Mouse (Mus musculus): ENCODE data around the gene Acsf3.

DNA sequence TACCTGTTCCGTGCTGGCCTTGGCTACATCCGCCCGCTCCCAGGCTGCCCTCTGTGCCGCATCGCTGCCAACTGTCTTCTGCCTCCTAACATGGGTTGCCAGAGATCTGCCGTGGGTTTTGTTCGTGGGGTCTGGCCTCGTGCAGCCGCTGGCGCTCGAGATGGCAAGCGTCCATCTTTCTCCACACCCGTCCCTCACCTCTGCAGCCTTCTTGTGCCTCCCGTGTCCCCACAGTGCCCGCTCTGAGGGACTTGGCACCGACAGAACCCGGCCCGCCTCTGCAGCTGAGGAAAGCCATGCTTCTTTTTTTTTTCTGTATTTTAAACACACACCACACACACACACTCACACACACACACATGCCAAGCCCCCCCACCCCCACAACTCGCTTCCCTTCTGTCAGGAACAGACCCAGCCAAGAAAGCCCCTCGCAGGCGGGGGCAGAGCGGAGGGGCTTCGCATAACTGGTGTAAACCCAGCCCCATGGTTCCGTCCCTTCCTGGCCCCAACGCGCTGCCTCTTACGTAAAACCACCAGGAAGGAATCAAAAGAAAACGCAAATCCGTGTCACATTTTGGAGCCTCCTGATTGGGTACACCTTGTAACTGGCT is 23.1 kb upstream of the Acsf3 start:
- TF ChIP-seq CTCF (IDR thresholded peaks at IDR 0.05; ENCODE audit: low read depth) (no peak), EP300 (IDR thresholded peaks at IDR 0.05; ENCODE audit: low read depth) (no peak)

Measured in liver, postnatal 0 days (tissue).